Mouse (Mus musculus) heart, postnatal 0 days (tissue): ENCODE results near the gene Olfr481.

Source experiments
- CTCF ChIP-seq: IDR thresholded peaks from 2 replicates; pipeline ENCODE4 v1.5.1; 2016; ENCODE audit warnings: antibody characterized with exemption, control low read depth, low read depth
- EP300 ChIP-seq: IDR thresholded peaks from 2 replicates; pipeline ENCODE4 v1.6.1; 2016; ENCODE audit warnings: antibody characterized with exemption, low read depth

- no peak for TF ChIP-seq CTCF
- TF ChIP-seq EP300 = no peak
Observed at GRCm38 (mm10) chr7:108127349-108127748, 47.7 kb downstream of the Olfr481 start, which contains the start of gene Olfr484.
